Mouse (Mus musculus) ES-E14 (cell line): ENCODE measurements around the gene Hist1h3f.
"Not testable (repeated sequence)": the region's sequence is repeated elsewhere in the genome, so short reads cannot be mapped to it uniquely, and the experiment has no call there.

Source experiments
- CHD2 ChIP-seq: IDR thresholded peaks from 2 replicates; pipeline ENCODE4 v1.6.1; 2014; ENCODE audit warnings: mild to moderate bottlenecking, low read depth, low read length, inconsistent platforms
- HCFC1 ChIP-seq: IDR thresholded peaks from 2 replicates; pipeline ENCODE4 v1.6.1; 2012; ENCODE audit warnings: low read length, inconsistent platforms, borderline replicate concordance; ENCODE audit not compliant: insufficient read depth
- MAFK ChIP-seq: IDR thresholded peaks from 2 replicates; pipeline ENCODE4 v1.6.1; 2014; ENCODE audit warnings: mild to moderate bottlenecking, low read depth, low read length, inconsistent platforms; ENCODE audit not compliant: insufficient read depth
- ZC3H11A ChIP-seq: IDR thresholded peaks from 2 replicates; pipeline ENCODE4 v1.6.1; 2012; ENCODE audit warnings: low read depth, mild to moderate bottlenecking, inconsistent platforms, low read length, borderline replicate concordance
- ZNF384 ChIP-seq: IDR thresholded peaks from 2 replicates; pipeline ENCODE4 v1.6.1; 2012; ENCODE audit warnings: low read depth, low read length, inconsistent platforms

DNA sequence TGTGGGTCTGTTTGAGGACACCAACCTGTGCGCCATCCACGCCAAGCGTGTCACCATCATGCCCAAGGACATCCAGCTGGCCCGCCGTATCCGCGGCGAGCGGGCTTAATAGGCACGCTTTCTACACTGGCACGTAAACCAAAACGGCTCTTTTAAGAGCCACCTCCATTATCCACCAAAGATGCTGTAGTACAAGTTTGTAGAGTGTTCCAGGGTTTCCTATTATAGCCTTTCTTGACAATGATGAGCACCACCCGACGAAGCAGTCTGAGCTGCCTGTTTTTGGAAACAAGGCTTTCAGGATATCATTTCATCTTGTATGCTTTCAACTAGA, 902 bp downstream of the Hist1h3f start:
- not testable (repeated sequence) for TF ChIP-seq HCFC1, MAFK, ZC3H11A, ZNF384, CHD2
